Mouse (Mus musculus): ENCODE measurements around the gene Ubr4. TPM values are rescaled to one million over a fixed set of nuclear protein-coding genes. Genes with fewer than 3 reads are reported as not detected.

Ubr4 gene
- polyA plus RNA-seq, 1 experiment: 52.8 TPM

- H3K4me1 ChIP-seq (ENCODE audit: control insufficient read depth, insufficient read depth, low read length): no peaks in the 10 kb centered on the region
- no peak overlapping the region for H3K4me3 ChIP-seq (replicated peaks; ENCODE audit: control insufficient read depth, low read depth, low read length)
- no peak overlapping the region for H3K27ac ChIP-seq (ENCODE audit: control insufficient read depth, insufficient read depth, low read depth, low read length, poor library complexity)
- 94% methylated on average over 16 of the region's 16 CpGs for WGBS
- no peak for TF ChIP-seq POLR2A (IDR thresholded peaks at IDR 0.05; ENCODE audit: borderline replicate concordance, control insufficient read depth, low read depth, low read length)
- TF ChIP-seq CTCF (IDR thresholded peaks at IDR 0.05; ENCODE audit: control insufficient read depth, insufficient read depth, low read length): no peak
Observed at GRCm38 (mm10) chr4:139476663-139477625, 124.5 kb downstream of the Ubr4 start.

GRCm38 (mm10) chr4:139477983-139478382, 125.6 kb downstream of the Ubr4 start:
- WGBS: 83% methylated on average over 2 of the region's 2 CpGs
- Histone ChIP-seq H3K27ac (ENCODE audit: control insufficient read depth, insufficient read depth, low read depth, low read length, poor library complexity) (no peak overlapping the region), H3K4me1 (ENCODE audit: control insufficient read depth, insufficient read depth, low read length) (no peaks in the 10 kb centered on the region), H3K4me3 (replicated peaks; ENCODE audit: control insufficient read depth, low read depth, low read length) (no peak overlapping the region)
- no peak for TF ChIP-seq POLR2A (IDR thresholded peaks at IDR 0.05; ENCODE audit: borderline replicate concordance, control insufficient read depth, low read depth, low read length)
- no peak for TF ChIP-seq CTCF (IDR thresholded peaks at IDR 0.05; ENCODE audit: control insufficient read depth, insufficient read depth, low read length)

GRCm38 (mm10) chr4:139479176-139479575, 126.8 kb downstream of the Ubr4 start:
- Histone ChIP-seq H3K4me3 (replicated peaks; ENCODE audit: control insufficient read depth, low read depth, low read length) (no peak overlapping the region), H3K4me1 (ENCODE audit: control insufficient read depth, insufficient read depth, low read length) (no peaks in the 10 kb centered on the region), H3K27ac (ENCODE audit: control insufficient read depth, insufficient read depth, low read depth, low read length, poor library complexity) (no peak overlapping the region)
- 90% methylated on average over 8 of the region's 8 CpGs for WGBS
- TF ChIP-seq POLR2A (IDR thresholded peaks at IDR 0.05; ENCODE audit: borderline replicate concordance, control insufficient read depth, low read depth, low read length) (no peak), CTCF (IDR thresholded peaks at IDR 0.05; ENCODE audit: control insufficient read depth, insufficient read depth, low read length) (no peak)

- TF ChIP-seq POLR2A (IDR thresholded peaks at IDR 0.05; ENCODE audit: borderline replicate concordance, control insufficient read depth, low read depth, low read length): no peak
- no peak for TF ChIP-seq CTCF (IDR thresholded peaks at IDR 0.05; ENCODE audit: control insufficient read depth, insufficient read depth, low read length)
- no peak overlapping the region for H3K4me3 ChIP-seq (replicated peaks; ENCODE audit: control insufficient read depth, low read depth, low read length)
- 74% methylated on average over 1 of the region's 1 CpGs for WGBS
- H3K27ac ChIP-seq (ENCODE audit: control insufficient read depth, insufficient read depth, low read depth, low read length, poor library complexity): no peak overlapping the region
- H3K4me1 ChIP-seq (ENCODE audit: control insufficient read depth, insufficient read depth, low read length): no peaks in the 10 kb centered on the region
Observed at GRCm38 (mm10) chr4:139481400-139481799, 129.0 kb downstream of the Ubr4 start.

GRCm38 (mm10) chr4:139483461-139484105, 131.2 kb downstream of the Ubr4 start:
- TF ChIP-seq CTCF (IDR thresholded peaks at IDR 0.05; ENCODE audit: control insufficient read depth, insufficient read depth, low read length) (no peak), POLR2A (IDR thresholded peaks at IDR 0.05; ENCODE audit: borderline replicate concordance, control insufficient read depth, low read depth, low read length) (no peak)
- no peak overlapping the region for H3K4me3 ChIP-seq (replicated peaks; ENCODE audit: control insufficient read depth, low read depth, low read length)
- WGBS: 93% methylated on average over 8 of the region's 8 CpGs
- H3K27ac ChIP-seq (ENCODE audit: control insufficient read depth, insufficient read depth, low read depth, low read length, poor library complexity): no peak overlapping the region
- no peaks in the 10 kb centered on the region for H3K4me1 ChIP-seq (ENCODE audit: control insufficient read depth, insufficient read depth, low read length)

GRCm38 (mm10) chr4:139484496-139484895, 132.1 kb downstream of the Ubr4 start:
- TF ChIP-seq POLR2A (IDR thresholded peaks at IDR 0.05; ENCODE audit: borderline replicate concordance, control insufficient read depth, low read depth, low read length): no peak
- no peak for TF ChIP-seq CTCF (IDR thresholded peaks at IDR 0.05; ENCODE audit: control insufficient read depth, insufficient read depth, low read length)
- Histone ChIP-seq H3K4me3 (replicated peaks; ENCODE audit: control insufficient read depth, low read depth, low read length) (no peak overlapping the region), H3K27ac (ENCODE audit: control insufficient read depth, insufficient read depth, low read depth, low read length, poor library complexity) (no peak overlapping the region), H3K4me1 (ENCODE audit: control insufficient read depth, insufficient read depth, low read length) (no peaks in the 10 kb centered on the region)
- 91% methylated on average over 7 of the region's 7 CpGs for WGBS

- H3K4me3 ChIP-seq (replicated peaks; ENCODE audit: control insufficient read depth, low read depth, low read length): no peak overlapping the region
- no peak for TF ChIP-seq POLR2A (IDR thresholded peaks at IDR 0.05; ENCODE audit: borderline replicate concordance, control insufficient read depth, low read depth, low read length)
- TF ChIP-seq CTCF (IDR thresholded peaks at IDR 0.05; ENCODE audit: control insufficient read depth, insufficient read depth, low read length): no peak
- no peak overlapping the region for H3K27ac ChIP-seq (ENCODE audit: control insufficient read depth, insufficient read depth, low read depth, low read length, poor library complexity)
- 87% methylated on average over 10 of the region's 10 CpGs for WGBS
- peaks cover 3% of the 10 kb centered on the region; the same call in 1 of the 2 replicates for H3K4me1 ChIP-seq (ENCODE audit: control insufficient read depth, insufficient read depth, low read length)
Observed at GRCm38 (mm10) chr4:139487085-139487484, 134.7 kb downstream of the Ubr4 start.

GRCm38 (mm10) chr4:139488325-139488724, 135.9 kb downstream of the Ubr4 start:
- 91% methylated on average over 5 of the region's 5 CpGs for WGBS
- Histone ChIP-seq H3K4me1 (ENCODE audit: control insufficient read depth, insufficient read depth, low read length) (peaks cover 8% of the 10 kb centered on the region; the same call in 1 of the 2 replicates), H3K27ac (ENCODE audit: control insufficient read depth, insufficient read depth, low read depth, low read length, poor library complexity) (no peak overlapping the region), H3K4me3 (replicated peaks; ENCODE audit: control insufficient read depth, low read depth, low read length) (no peak overlapping the region)
- TF ChIP-seq POLR2A (IDR thresholded peaks at IDR 0.05; ENCODE audit: borderline replicate concordance, control insufficient read depth, low read depth, low read length) (no peak), CTCF (IDR thresholded peaks at IDR 0.05; ENCODE audit: control insufficient read depth, insufficient read depth, low read length) (no peak)

Measured in bone marrow, adult 2 months (tissue).